Mouse (Mus musculus): ENCODE data around the gene Gm20388. TPM values are rescaled to one million over a fixed set of nuclear protein-coding genes. Genes with fewer than 3 reads are reported as not detected.
A peak's percentile ranks its signal among the peaks of the same experiment; 100 is the strongest.

Gene Gm20388
- total RNA-seq, 2 experiments from 2014 or later, result 4.4 to 7.8 TPM

GRCm38 (mm10) chr8:122537033-122537432 is 2626.4 kb downstream of the Gm20388 start:
- peak in 1 of 2 experiments; percentile 24 for DNase-seq (ENCODE audit: low spot score in 2 of 2)

GRCm38 (mm10) chr8:122537812-122538211 is 2627.2 kb downstream of the Gm20388 start:
- DNase-seq (ENCODE audit: low spot score in 2 of 2), result no peak

GRCm38 (mm10) chr8:122538310-122539076 is 2627.9 kb downstream of the Gm20388 start:
- DNase-seq (ENCODE audit: low spot score in 2 of 2), result no peak

- no peak for DNase-seq (ENCODE audit: low spot score in 2 of 2)
These were observed 2633.5 kb downstream of the Gm20388 start for GRCm38 (mm10) chr8:122544138-122544537.

GRCm38 (mm10) chr8:122546066-122546755 is 2635.6 kb downstream of the Gm20388 start:
- no peak for DNase-seq (ENCODE audit: low spot score in 2 of 2)

GRCm38 (mm10) chr8:122546811-122547453 is 2636.3 kb downstream of the Gm20388 start:
- DNase-seq (ENCODE audit: low spot score in 2 of 2), result no peak

- no peak for DNase-seq (ENCODE audit: low spot score in 2 of 2)
These were observed 2637.2 kb downstream of the Gm20388 start for GRCm38 (mm10) chr8:122547815-122548214.

GRCm38 (mm10) chr8:122548331-122548730 is 2637.7 kb downstream of the Gm20388 start:
- no peak for DNase-seq (ENCODE audit: low spot score in 2 of 2)

GRCm38 (mm10) chr8:122548891-122549439 is 2638.3 kb downstream of the Gm20388 start:
- DNase-seq (ENCODE audit: low spot score in 2 of 2), result no peak

- no peak for DNase-seq (ENCODE audit: low spot score in 2 of 2)
These were observed 2639.8 kb downstream of the Gm20388 start for GRCm38 (mm10) chr8:122550234-122550994.

GRCm38 (mm10) chr8:122550995-122551264 is 2640.3 kb downstream of the Gm20388 start:
- no peak for DNase-seq (ENCODE audit: low spot score in 2 of 2)

- DNase-seq (ENCODE audit: low spot score in 2 of 2), result peak; percentile 82 to 83
These were observed 2640.8 kb downstream of the Gm20388 start, which contains the start of gene Piezo1 for GRCm38 (mm10) chr8:122551265-122552051. TSS of gene Piezo1 (minus strand) at chr8:122551329.

GRCm38 (mm10) chr8:122554786-122555185 is 2644.1 kb downstream of the Gm20388 start:
- DNase-seq (ENCODE audit: low spot score in 2 of 2), result peak; percentile 67 to 72

GRCm38 (mm10) chr8:122556030-122557009 is 2645.7 kb downstream of the Gm20388 start:
- no peak for DNase-seq (ENCODE audit: low spot score in 2 of 2)

- no peak for DNase-seq (ENCODE audit: low spot score in 2 of 2)
These were observed 2646.8 kb downstream of the Gm20388 start for GRCm38 (mm10) chr8:122557248-122558038.

- no peak for DNase-seq (ENCODE audit: low spot score in 2 of 2)
These were observed 2648.2 kb downstream of the Gm20388 start for GRCm38 (mm10) chr8:122558671-122559349.

GRCm38 (mm10) chr8:122561199-122561598 is 2650.6 kb downstream of the Gm20388 start:
- no peak for DNase-seq (ENCODE audit: low spot score in 2 of 2)
